Mouse (Mus musculus) adipose tissue, adult 10 weeks (tissue): ENCODE data around the gene 1700013G24Rik. TPM values are rescaled to one million over a fixed set of nuclear protein-coding genes. Genes with fewer than 3 reads are reported as not detected.

ENCODE experiments used
- polyA plus RNA-seq: library from polyadenylated mRNA; stranded (reverse); fragments of 350-450 nt; fragmentation: Illumina TruSeq; extraction: RNeasy Lipid Tissue Mini Kit (QIAGEN cat#74804); gene quantifications from one replicate; pipeline ENCODE4 v1.2.3, GENCODE M21; 2014; ENCODE audit warnings: low read depth, low replicate concordance

The 1700013G24Rik gene
- 16.5 TPM for polyA plus RNA-seq

DNA sequence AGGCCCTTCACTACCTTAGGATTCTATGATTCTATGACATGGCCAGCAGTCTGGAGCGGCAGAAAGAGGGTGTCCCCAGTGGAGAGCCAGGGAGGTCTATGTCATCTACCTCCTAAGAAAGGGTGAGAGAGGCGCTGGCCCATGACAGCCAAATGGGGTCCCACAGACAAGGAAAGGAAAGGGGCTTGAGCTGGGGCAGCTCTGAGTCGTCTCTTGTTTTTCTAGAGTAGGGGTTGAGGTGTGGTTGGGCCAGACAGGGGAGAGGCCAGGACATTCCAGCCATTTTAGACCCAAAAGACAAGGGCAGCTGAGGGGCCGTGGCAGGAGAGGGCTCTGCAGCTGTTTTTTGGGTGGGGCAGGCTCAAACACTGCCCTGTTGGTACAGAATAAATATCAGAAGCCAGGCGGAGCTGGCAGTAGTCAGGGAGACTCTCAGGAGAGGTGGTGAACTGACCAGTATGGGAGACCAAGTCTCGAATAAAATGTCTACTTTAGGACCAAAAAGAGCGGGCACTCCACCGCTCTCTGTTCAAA lies at the start of gene 1700013G24Rik:
1700013G24Rik (plus strand) TSS at position 51 of the 534 bp plus-strand sequence.

GRCm38 (mm10) chr4:137409691-137410090 lies 43.4 kb upstream of the 1700013G24Rik start, which contains the start of gene Cela3a:
Gene Cela3a, minus strand, starts transcription at chr4:137409791.

GRCm38 (mm10) chr4:137430502-137430901 lies 22.6 kb upstream of the 1700013G24Rik start, which contains the start of gene Cela3b:
Gene Cela3b, minus strand, starts transcription at chr4:137430540.

GRCm38 (mm10) chr4:137468260-137469080 lies 15.4 kb downstream of the 1700013G24Rik start, which contains the start of gene Hspg2:
Gene Hspg2, plus strand, starts transcription at chr4:137468769.

Other genes with a start within 250 kb of the 1700013G24Rik start
- gene Wnt4, start 175.8 kb upstream of the 1700013G24Rik start, polyA plus RNA-seq: 5.3 TPM
- gene Cdc42, start 95.6 kb upstream of the 1700013G24Rik start, polyA plus RNA-seq: 290 TPM
- not detected for gene Cela3a, start 43.5 kb upstream of the 1700013G24Rik start, polyA plus RNA-seq
- 0.36 TPM for gene Cela3b, start 22.7 kb upstream of the 1700013G24Rik start, polyA plus RNA-seq
- 124 TPM for gene Hspg2, start 15.5 kb downstream of the 1700013G24Rik start, polyA plus RNA-seq
- not detected for gene Ldlrad2, start 121.3 kb downstream of the 1700013G24Rik start, polyA plus RNA-seq
- gene Usp48, start 140.5 kb downstream of the 1700013G24Rik start, polyA plus RNA-seq: 66.4 TPM
- gene Rap1gap, start 211.4 kb downstream of the 1700013G24Rik start, polyA plus RNA-seq: 6.2 TPM